Mouse (Mus musculus) hindbrain, embryonic 11.5 days (tissue): ENCODE results near the gene B3gnt2. TPM values are rescaled to one million over a fixed set of nuclear protein-coding genes. Genes with fewer than 3 reads are reported as not detected.

ENCODE experiments used
- ATAC-seq: fragments of 200-750 bp; cut with Nextera tagmentation; 2 replicates; pipeline ENCODE4 v1.8.0; 2017; ENCODE audit warnings: mild to moderate bottlenecking, moderate TSS enrichment, moderate library complexity; ENCODE audit not compliant: low FRiP score
- DNase-seq: peaks from one replicate; pipeline ENCODE4 v3.0.0-alpha.2; 2015; ENCODE audit warnings: low spot score
- H3K27ac ChIP-seq: fragments of 300-500 bp; sonication (generic); 2 replicates; pipeline ENCODE4 v1.5.1; 2014; ENCODE audit warnings: mild to moderate bottlenecking, low read depth, low read length
- H3K27me3 ChIP-seq: fragments of 300-500 bp; sonication (generic); 2 replicates; pipeline ENCODE4 v1.6.1; 2014; ENCODE audit warnings: mild to moderate bottlenecking, low read length, moderate library complexity, mixed read lengths; ENCODE audit not compliant: control insufficient read depth, insufficient read depth
- H3K36me3 ChIP-seq: fragments of 300-500 bp; sonication (generic); 2 replicates; pipeline ENCODE4 v1.6.1; 2014; ENCODE audit warnings: mild to moderate bottlenecking, low read length, moderate library complexity, mixed read lengths; ENCODE audit not compliant: control insufficient read depth, insufficient read depth
- H3K4me1 ChIP-seq: fragments of 300-500 bp; sonication (generic); replicated peaks from 2 replicates; pipeline ENCODE4 v1.6.1; 2014; ENCODE audit warnings: low read length, mixed read lengths; ENCODE audit not compliant: control insufficient read depth, insufficient read depth
- H3K4me2 ChIP-seq: fragments of 300-500 bp; sonication (generic); replicated peaks from 2 replicates; pipeline ENCODE4 v1.6.1; 2014; ENCODE audit warnings: mild to moderate bottlenecking, low read depth, low read length
- H3K4me3 ChIP-seq: fragments of 300-500 bp; sonication (generic); 2 replicates; pipeline ENCODE4 v1.5.1; 2014; ENCODE audit warnings: low read depth, low read length
- H3K9ac ChIP-seq: fragments of 300-500 bp; sonication (generic); 2 replicates; pipeline ENCODE4 v1.6.1; 2014; ENCODE audit warnings: low read depth, low read length
- H3K9me3 ChIP-seq: fragments of 300-500 bp; sonication (generic); 2 replicates; pipeline ENCODE4 v1.6.1; 2016; ENCODE audit warnings: low read length; ENCODE audit not compliant: control insufficient read depth
- WGBS: fragments of 180-500 bp; shearing (Covaris S2); extraction: QIAGEN DNeasy Blood & Tissue Kit; methylation state at CpG from one replicate; pipeline ENCODE4 v1.1.7; 2014; 5-methylcytosine and 5-hydroxymethylcytosine counted together
- polyA plus RNA-seq: library from polyadenylated mRNA; unstranded; fragments of >200 nt; fragmentation: Nextera tagmentation; extraction: Ambion mirVana; gene quantifications from 2 replicates; pipeline ENCODE4 v1.2.1, GENCODE M21; 2014

The B3gnt2 gene
- polyA plus RNA-seq, 1 experiment from 2014 or later, result 1.7 TPM

DNA sequence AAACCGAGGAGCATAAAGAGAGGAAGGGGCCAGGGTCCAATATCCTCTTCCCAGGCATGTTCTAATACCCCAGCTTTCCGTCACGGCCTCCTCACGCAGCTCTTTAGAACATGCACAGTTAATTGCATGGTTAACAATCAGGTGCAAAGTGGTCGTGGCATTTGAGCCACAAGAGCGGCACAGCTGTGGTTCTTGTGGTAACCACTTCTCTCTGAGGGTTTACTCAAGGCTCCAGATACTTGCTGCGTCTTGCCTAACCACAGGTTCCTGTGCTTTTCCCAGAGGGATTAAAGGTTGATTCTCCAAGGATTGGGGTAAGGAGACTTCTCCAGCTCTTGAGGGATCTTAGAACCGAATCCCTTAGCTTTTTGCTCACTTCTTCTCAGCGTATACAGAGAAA is 30.5 kb upstream of the B3gnt2 start:
- 85% methylated on average over 9 of the region's 9 CpGs for WGBS
- Histone ChIP-seq H3K4me1 (no peaks in the 10 kb centered on the region), H3K36me3 (no peaks in the 10 kb centered on the region), H3K4me3 (no peak overlapping the region), H3K4me2 (no peak overlapping the region), H3K9me3 (no peaks in the 10 kb centered on the region), H3K27ac (no peak overlapping the region), H3K9ac (no peak overlapping the region), H3K27me3 (no peaks in the 10 kb centered on the region)
- no peak for ATAC-seq
- no peak for DNase-seq

DNA sequence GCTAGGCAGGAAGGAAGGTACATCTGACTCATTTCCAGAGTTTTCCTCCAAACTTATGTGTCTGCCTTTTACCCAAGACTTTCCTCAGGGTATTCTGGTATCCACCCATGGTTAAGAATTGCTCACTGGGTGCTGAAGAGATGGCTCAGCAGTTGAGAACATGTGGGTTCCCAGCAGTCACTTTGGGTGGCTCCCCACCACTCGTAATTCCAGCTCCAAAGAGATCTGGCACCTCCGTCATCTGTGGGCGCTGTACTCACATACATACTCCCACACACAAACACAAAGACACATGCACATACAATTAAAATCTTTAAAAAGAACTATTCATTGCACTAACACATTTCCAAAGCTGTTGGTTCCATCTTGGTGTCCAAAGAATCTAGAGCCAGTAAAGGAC is 28.5 kb upstream of the B3gnt2 start:
- Histone ChIP-seq H3K27ac (no peak overlapping the region), H3K4me3 (no peak overlapping the region), H3K4me1 (no peaks in the 10 kb centered on the region), H3K27me3 (no peaks in the 10 kb centered on the region), H3K4me2 (no peak overlapping the region), H3K36me3 (no peaks in the 10 kb centered on the region), H3K9ac (no peak overlapping the region), H3K9me3 (no peaks in the 10 kb centered on the region)
- WGBS, result 96% methylated on average over 3 of the region's 3 CpGs
- ATAC-seq (no peak), DNase-seq (no peak)

DNA sequence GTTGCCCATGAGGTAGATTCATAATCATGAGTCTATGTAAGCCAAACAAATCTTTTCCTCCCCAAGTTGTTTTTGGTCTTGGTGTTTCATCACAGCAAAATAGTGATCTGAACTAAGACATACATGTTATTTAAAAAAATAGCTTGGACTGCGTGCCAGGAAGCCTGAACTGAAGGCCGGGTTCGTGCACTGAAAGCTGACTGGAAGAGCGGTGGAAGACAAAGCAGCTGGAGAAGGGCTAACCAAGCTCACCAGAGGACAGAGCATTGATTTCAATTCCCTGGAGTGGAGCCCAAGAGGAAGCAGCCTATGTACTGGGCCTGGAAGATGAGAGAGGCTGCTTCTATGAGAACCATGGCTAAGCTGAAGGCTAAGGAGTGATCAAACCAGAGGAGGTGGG is 26.2 kb upstream of the B3gnt2 start:
- ATAC-seq (no peak), DNase-seq (no peak)
- H3K27me3 ChIP-seq, result no peaks in the 10 kb centered on the region
- no peaks in the 10 kb centered on the region for H3K4me1 ChIP-seq
- WGBS, result 90% methylated on average over 4 of the region's 4 CpGs
- no peaks in the 10 kb centered on the region for H3K36me3 ChIP-seq
- no peak overlapping the region for H3K27ac ChIP-seq
- no peak overlapping the region for H3K9ac ChIP-seq
- no peak overlapping the region for H3K4me2 ChIP-seq
- no peaks in the 10 kb centered on the region for H3K9me3 ChIP-seq
- H3K4me3 ChIP-seq, result no peak overlapping the region

DNA sequence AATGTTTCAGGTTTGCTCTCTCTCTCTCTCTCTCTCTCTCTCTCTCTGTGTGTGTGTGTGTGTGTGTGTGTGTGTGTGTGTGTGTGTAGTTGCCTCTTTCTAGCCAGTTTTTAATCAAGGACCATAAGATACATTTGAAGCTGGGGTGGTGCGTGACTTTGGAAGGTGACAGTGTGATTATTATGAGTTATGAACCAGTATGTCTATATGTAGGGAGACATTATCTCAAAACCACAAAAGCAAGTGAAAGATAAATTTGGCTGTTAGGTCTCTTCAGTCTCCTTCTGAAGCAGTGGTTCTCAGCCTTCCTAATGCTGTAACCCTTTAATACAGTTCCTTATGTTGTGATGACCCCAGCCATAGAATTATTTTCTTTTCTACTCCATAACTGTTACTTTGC is 24.6 kb upstream of the B3gnt2 start:
- 81% methylated on average over 1 of the region's 1 CpGs for WGBS
- H3K36me3 ChIP-seq, result no peaks in the 10 kb centered on the region
- no peak for DNase-seq
- H3K27me3 ChIP-seq, result no peaks in the 10 kb centered on the region
- H3K4me3 ChIP-seq, result no peak overlapping the region
- no peaks in the 10 kb centered on the region for H3K4me1 ChIP-seq
- no peak overlapping the region for H3K4me2 ChIP-seq
- no peak overlapping the region for H3K27ac ChIP-seq
- H3K9me3 ChIP-seq, result no peaks in the 10 kb centered on the region
- no peak for ATAC-seq
- H3K9ac ChIP-seq, result no peak overlapping the region

DNA sequence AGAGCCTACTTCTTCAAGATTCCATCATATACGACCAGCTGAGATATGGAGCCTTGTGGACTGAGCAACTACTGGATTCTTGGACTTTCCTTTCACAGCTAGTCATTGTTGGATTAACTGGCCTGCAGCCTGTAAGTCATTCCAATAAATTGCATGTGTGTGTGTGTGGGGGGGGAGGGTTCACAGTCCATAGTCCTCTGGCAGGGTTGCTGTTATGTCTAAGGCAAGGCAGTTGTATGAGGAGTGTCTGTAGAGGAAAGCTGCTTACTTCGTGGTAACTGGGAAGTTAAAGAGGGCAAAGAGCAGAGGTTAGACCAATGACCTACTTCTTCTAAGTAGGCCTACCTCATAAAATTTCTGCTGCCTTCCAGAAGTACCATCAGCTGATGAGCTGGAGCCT is 22.9 kb upstream of the B3gnt2 start:
- Histone ChIP-seq H3K27me3 (no peaks in the 10 kb centered on the region), H3K9me3 (no peaks in the 10 kb centered on the region), H3K9ac (no peak overlapping the region), H3K4me2 (no peak overlapping the region), H3K4me1 (no peaks in the 10 kb centered on the region), H3K27ac (no peak overlapping the region), H3K36me3 (no peaks in the 10 kb centered on the region), H3K4me3 (no peak overlapping the region)
- ATAC-seq (no peak), DNase-seq (no peak)
- 76% methylated on average over 2 of the region's 2 CpGs for WGBS

DNA sequence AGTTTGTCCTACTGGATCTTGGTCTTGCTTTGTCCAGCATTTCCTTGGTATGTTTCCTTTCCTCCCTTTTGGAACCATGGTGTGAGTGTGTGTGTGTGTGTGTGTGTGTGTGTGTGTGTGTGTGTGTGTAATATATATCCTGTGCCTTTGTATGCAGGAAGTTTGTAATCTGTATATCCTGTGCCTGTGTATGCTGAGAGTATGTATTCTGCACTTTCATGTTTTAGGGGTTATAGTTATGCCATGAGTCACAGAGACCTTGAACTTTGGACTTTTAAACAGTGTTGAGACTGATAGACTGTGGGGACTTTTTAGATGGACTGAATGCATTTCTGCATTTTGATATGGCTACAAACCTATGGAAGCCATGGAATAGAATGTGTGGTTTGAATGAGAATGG is 22.2 kb upstream of the B3gnt2 start:
- no peak overlapping the region for H3K9ac ChIP-seq
- no peak for ATAC-seq
- no peak for DNase-seq
- no peaks in the 10 kb centered on the region for H3K36me3 ChIP-seq
- H3K27me3 ChIP-seq, result no peaks in the 10 kb centered on the region
- H3K4me3 ChIP-seq, result no peak overlapping the region
- no peaks in the 10 kb centered on the region for H3K9me3 ChIP-seq
- no peaks in the 10 kb centered on the region for H3K4me1 ChIP-seq
- H3K27ac ChIP-seq, result no peak overlapping the region
- no peak overlapping the region for H3K4me2 ChIP-seq

DNA sequence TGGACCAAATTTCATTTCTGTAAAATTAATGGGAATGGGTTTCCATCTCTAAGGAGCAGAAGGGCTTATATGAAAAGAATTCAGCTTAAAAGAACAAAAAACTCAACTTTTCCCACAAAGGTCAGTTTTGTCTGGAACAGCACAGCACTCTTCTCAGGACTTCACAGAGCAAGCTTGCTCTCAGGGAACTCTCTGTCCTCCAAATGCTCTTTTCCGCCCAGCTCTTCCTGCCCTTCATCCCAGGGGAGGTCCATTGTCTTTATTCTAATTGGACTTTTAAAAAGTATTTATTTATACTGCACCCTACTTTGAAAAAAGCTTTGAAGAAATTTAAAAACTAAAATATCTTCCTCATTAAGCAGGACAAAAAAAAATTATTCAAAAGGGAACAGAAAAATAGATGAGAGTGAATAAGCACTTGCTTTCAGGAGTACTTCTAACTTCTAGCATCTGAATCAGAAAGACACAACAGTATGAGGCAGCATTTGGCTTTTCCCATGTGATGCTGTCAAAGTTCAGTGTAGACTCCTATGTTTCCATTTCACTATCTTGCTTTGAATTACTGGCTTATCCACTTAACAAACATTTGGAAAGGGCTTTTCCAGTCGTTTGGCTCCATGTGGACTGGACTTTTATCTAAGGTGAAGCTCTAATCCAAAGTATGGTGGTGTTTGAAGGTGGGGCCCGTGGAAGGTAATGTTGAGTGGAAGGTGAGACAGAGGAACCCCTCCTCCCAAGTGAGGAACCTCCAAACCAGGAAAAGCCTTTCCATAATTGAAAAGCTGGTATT is 19.8 kb upstream of the B3gnt2 start:
- H3K36me3 ChIP-seq, result no peaks in the 10 kb centered on the region
- DNase-seq (no peak), ATAC-seq (no peak)
- no peak overlapping the region for H3K27ac ChIP-seq
- no peaks in the 10 kb centered on the region for H3K4me1 ChIP-seq
- H3K27me3 ChIP-seq, result no peaks in the 10 kb centered on the region
- no peak overlapping the region for H3K9ac ChIP-seq
- 74% methylated on average over 3 of the region's 3 CpGs for WGBS
- no peaks in the 10 kb centered on the region for H3K9me3 ChIP-seq
- H3K4me3 ChIP-seq, result no peak overlapping the region
- no peak overlapping the region for H3K4me2 ChIP-seq

DNA sequence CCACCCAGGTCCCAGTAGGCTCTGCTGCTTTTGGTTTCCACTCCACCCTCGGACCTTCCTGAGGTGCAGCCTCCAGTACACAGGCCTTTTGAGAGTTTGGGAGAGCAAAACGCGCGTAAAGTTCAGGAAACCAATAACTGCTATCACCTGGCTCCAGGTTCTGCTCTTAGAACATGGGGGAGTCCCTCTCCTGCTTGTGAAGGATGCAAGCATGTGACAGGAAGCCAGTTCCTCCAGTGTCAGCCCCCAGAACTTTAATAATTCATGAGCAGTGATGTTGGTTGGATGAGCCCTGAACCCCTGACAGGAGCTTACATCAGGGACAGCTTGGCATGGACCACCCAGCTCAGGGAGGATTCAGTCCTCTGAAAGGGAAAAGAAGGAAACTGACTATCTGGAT is 18.9 kb upstream of the B3gnt2 start:
- no peaks in the 10 kb centered on the region for H3K36me3 ChIP-seq
- H3K4me2 ChIP-seq, result no peak overlapping the region
- H3K9me3 ChIP-seq, result no peaks in the 10 kb centered on the region
- ATAC-seq, result no peak
- no peak overlapping the region for H3K4me3 ChIP-seq
- DNase-seq, result no peak
- no peaks in the 10 kb centered on the region for H3K4me1 ChIP-seq
- H3K27ac ChIP-seq, result no peak overlapping the region
- H3K9ac ChIP-seq, result no peak overlapping the region
- H3K27me3 ChIP-seq, result no peaks in the 10 kb centered on the region
- WGBS, result 86% methylated on average over 4 of the region's 4 CpGs

DNA sequence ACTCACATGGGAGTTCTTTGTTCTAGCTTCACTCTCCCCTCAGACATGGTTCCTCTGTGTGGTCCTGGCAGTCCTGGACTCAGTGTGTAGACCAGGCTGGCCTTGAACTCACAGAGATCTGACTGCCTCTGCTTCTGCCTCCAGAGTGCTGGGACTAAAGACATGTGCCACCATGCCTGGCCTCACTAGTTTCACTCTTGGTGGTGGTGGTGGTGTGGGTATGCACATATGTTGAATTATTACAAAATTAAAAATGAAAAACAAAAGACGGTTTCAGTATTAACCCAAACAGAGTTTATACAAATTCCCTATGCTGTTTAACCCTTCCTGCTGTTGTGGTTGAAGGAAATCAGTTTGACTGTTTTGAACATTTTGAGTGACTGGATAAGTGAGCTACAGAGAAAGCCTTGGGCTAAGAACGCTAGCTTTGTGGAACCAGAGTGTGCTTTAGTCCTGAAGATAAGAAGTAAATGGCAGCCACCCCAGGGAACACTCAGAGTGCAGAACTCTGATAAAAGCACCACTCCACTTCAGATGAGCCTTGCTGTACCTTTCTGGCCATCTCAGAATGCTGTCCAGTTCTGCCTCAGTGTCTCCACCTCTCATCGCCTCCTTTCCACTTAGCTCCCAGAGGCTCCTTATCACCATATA is 16.0 kb upstream of the B3gnt2 start:
- Histone ChIP-seq H3K9me3 (no peaks in the 10 kb centered on the region), H3K4me2 (no peak overlapping the region), H3K9ac (no peak overlapping the region), H3K4me1 (no peaks in the 10 kb centered on the region), H3K27me3 (no peaks in the 10 kb centered on the region), H3K4me3 (no peak overlapping the region), H3K27ac (no peak overlapping the region), H3K36me3 (no peaks in the 10 kb centered on the region)
- DNase-seq (no peak), ATAC-seq (no peak)
- WGBS, result 88% methylated on average over 3 of the region's 3 CpGs
